ENCODE assay signal across 22 mouse cellular contexts in the genomic region with DNA sequence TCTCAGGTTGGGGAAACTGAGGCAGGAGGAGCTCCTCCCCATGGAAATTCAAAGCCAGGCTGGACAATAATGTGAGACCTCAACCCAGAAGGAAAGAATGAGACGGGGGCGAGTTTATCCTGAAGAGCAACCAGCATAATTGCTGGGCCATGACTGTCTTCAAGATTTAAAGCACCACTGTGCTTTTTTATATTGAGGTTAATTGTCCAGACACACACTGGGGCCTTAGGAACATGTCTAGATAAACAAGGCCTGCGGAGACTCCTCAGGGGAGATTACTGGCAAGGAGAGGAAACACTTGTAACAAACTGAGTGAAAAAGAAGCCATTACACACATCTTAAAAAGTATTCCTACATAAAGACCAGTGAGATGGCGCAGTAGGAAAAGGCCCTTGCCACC.
"Had no signal": no experiment of that assay in that cellular context is flagged by ENCODE, and none has a peak within 500 bp of the region (broad histone marks: within the 10 kb centered on the region; RNA-seq: fewer than 3 reads in every experiment).

No protein-coding gene starts in this region.

- DNase-seq: forebrain, postnatal 0 days; gastrocnemius, postnatal 14 days; gastrocnemius, postnatal 36 days; heart, adult 18-20 months; heart, postnatal 10 days; heart, postnatal 36 days; kidney, adult 11 months; kidney, adult 9 months; kidney, postnatal 25 days; layer of hippocampus, adult 9-11 months; layer of hippocampus, postnatal 36 days; left cerebral cortex, postnatal 4 days had no signal

- H3K27me3 ChIP-seq: heart, embryonic 12.5 days; hindbrain, embryonic 13.5 days; hindbrain, embryonic 15.5 days; limb, embryonic 13.5 days; limb, embryonic 15.5 days; liver, embryonic 12.5 days had no signal

- H3K27ac ChIP-seq: heart, embryonic 10.5 days; hindbrain, embryonic 13.5 days; hindbrain, embryonic 15.5 days; hindbrain, postnatal 0 days; limb, embryonic 13.5 days; limb, embryonic 15.5 days; liver, embryonic 12.5 days; liver, embryonic 14.5 days had no signal

- H3K9me3 ChIP-seq: heart, embryonic 10.5 days; hindbrain, embryonic 13.5 days; hindbrain, embryonic 15.5 days; limb, embryonic 13.5 days; limb, embryonic 15.5 days; liver, embryonic 12.5 days had no signal

- H3K36me3 ChIP-seq: heart, embryonic 10.5 days; heart, embryonic 12.5 days; hindbrain, embryonic 13.5 days; hindbrain, embryonic 15.5 days; limb, embryonic 13.5 days; limb, embryonic 15.5 days; liver, embryonic 12.5 days had no signal

- H3K4me2 ChIP-seq: heart, embryonic 12.5 days; hindbrain, embryonic 13.5 days; hindbrain, embryonic 15.5 days; limb, embryonic 13.5 days; limb, embryonic 15.5 days; liver, embryonic 12.5 days had no signal

- ATAC-seq: forebrain, postnatal 0 days; hindbrain, postnatal 0 days; intestine, embryonic 16.5 days; liver, embryonic 12.5 days had no signal

- H3K4me3 ChIP-seq: heart, embryonic 10.5 days; heart, embryonic 12.5 days; hindbrain, embryonic 13.5 days; hindbrain, embryonic 15.5 days; limb, embryonic 13.5 days; limb, embryonic 15.5 days; liver, embryonic 12.5 days had no signal

- H3K4me1 ChIP-seq: heart, embryonic 10.5 days; heart, embryonic 12.5 days; limb, embryonic 15.5 days; liver, embryonic 12.5 days had no signal

- H3K9ac ChIP-seq: forebrain, postnatal 0 days; heart, embryonic 12.5 days; hindbrain, embryonic 13.5 days; hindbrain, embryonic 15.5 days; limb, embryonic 13.5 days; limb, embryonic 15.5 days; liver, embryonic 12.5 days; liver, embryonic 14.5 days had no signal
